Mouse (Mus musculus): ENCODE results near the gene Btbd8.

DNA sequence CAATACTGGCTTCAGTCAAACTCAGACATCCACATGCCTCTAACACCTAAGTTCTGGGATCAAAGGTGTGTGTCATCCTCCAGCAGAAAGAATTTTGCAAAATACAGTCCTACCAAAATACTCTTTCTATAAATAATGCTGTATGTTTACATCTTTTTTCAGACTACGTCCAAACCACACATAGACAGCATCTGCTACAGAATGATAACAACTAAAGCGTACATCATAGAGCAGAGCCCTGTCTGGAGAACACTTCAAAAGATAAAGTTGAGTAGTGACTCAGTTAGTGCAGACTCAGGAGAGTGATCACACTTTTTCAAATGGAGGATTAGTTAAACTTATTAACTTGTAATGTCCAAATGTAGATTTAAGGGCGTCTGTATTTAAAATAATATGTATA, 110.2 kb downstream of the Btbd8 start:
- TF ChIP-seq CTCF (IDR thresholded peaks at IDR 0.05; ENCODE audit: insufficient read depth, low read depth, low read length) (no peak), POLR2A (IDR thresholded peaks at IDR 0.05; ENCODE audit: insufficient read depth, low read depth, low read length) (no peak)
